Mouse (Mus musculus) olfactory bulb, adult 2 months (tissue): ENCODE measurements at regions not wholly inside any gene's neighbourhood (a gene's known extent, or its start where the extent isn't known, plus 50 kb on each side); places are given as distances from the start of the nearest gene placed in this dataset.

Source experiments
- CTCF ChIP-seq: fragments of 200-500 bp; IDR thresholded peaks from 2 replicates; pipeline ENCODE4 v1.5.1; 2012; ENCODE audit warnings: low read depth, mild to moderate bottlenecking, low read length, moderate library complexity; ENCODE audit not compliant: insufficient read depth
- POLR2A ChIP-seq: fragments of 200-500 bp; IDR thresholded peaks from 2 replicates; pipeline ENCODE4 v1.6.1; 2012; ENCODE audit warnings: mild to moderate bottlenecking, low read depth, low read length, moderate library complexity; ENCODE audit not compliant: insufficient read depth

DNA sequence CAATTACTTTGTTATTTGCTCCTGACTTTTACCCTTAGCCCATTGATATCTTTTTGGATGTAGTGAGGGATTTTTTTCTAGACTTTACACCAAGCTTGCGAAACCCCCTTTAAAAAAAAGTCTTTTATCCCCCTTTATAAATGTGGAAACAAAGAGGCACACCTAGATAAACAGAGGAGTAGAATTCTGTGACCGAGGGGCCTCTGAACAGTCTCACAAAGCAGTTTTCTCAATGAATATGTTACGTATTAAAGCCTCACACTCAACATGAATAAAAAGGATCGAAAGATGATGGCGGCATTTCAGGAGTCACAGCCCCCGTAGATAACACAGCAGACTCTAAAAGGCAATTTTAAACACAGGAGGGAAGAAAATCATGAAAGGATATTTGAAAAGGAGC lies 104.2 kb downstream of the Fgf9 start:
- TF ChIP-seq POLR2A = no peak
- TF ChIP-seq CTCF = no peak
